Mouse (Mus musculus): Measurements from ENCODE around the gene Olfr1412. TPM values are rescaled to one million over a fixed set of nuclear protein-coding genes. Genes with fewer than 3 reads are reported as not detected.

Olfr1412 gene
- polyA plus RNA-seq, 1 experiment = not detected

DNA sequence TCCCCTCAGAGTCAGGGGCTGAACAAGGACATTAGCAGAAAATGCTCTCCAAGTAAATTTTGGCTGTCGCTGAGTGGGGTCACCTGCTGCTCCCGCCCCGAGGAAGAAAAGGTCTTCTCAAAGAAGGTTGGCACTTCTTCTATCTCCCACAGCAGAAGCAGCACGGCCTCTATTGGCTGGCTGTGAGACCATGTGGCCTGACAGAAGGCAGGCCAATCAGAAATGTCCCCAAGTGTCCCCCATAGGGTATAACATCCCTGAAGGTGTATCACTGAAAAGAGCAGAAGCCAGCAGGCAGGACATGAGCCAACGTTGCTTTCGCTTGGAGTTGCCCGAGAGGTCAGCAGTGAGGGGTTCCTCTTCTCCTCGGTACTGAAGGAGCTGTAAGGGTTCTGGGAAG, 50.4 kb downstream of the Olfr1412 start:
- no peak for DNase-seq (ENCODE audit: low read depth in 1 of 2, low spot score in 2 of 2)
- H3K27ac ChIP-seq (ENCODE audit: insufficient read depth, low read length) = no peak overlapping the region
- TF ChIP-seq CTCF (IDR thresholded peaks at IDR 0.05; ENCODE audit: extremely low read depth, insufficient read depth, insufficient read length, insufficient replicate concordance) = no peak
- no peak for TF ChIP-seq POLR2A (IDR thresholded peaks at IDR 0.05; ENCODE audit: low read depth, low read length)
- H3K27me3 ChIP-seq (ENCODE audit: control insufficient read depth, insufficient read depth, low read length) = no peaks in the 10 kb centered on the region
- no peak overlapping the region for H3K4me3 ChIP-seq (ENCODE audit: extremely low read depth, insufficient read depth, insufficient read length)
- H3K4me1 ChIP-seq (ENCODE audit: control insufficient read depth, insufficient read depth, insufficient read length) = peaks cover 10% of the 10 kb centered on the region; the same call in 1 of the 2 replicates
- 82% methylated on average over 8 of the region's 8 CpGs for WGBS
- peaks cover 20% of the 10 kb centered on the region for H3K36me3 ChIP-seq (ENCODE audit: control insufficient read depth, insufficient read depth, low read length)

DNA sequence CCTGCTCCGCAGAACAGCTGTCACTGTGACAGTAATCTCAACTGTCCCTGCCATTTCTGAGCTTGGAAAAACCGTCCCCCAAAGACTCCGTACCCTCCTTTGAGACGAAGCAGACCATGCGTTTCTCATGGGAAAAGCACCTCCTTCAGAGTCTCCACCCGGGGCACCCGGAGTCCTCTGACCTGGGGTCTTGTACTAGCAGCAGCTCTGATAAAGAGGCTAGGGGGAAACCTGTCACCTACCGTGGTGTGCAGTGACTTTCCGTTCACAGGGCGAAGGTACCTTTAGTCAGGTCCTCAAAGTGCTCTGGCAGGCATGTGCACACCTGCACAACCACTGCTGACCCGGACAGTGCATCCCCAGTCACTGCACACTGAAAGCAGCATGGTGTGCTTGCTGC, 51.1 kb downstream of the Olfr1412 start:
- Histone ChIP-seq H3K27me3 (ENCODE audit: control insufficient read depth, insufficient read depth, low read length) (no peaks in the 10 kb centered on the region), H3K4me1 (ENCODE audit: control insufficient read depth, insufficient read depth, insufficient read length) (peaks cover 12% of the 10 kb centered on the region; the same call in 1 of the 2 replicates), H3K27ac (ENCODE audit: insufficient read depth, low read length) (no peak overlapping the region), H3K36me3 (ENCODE audit: control insufficient read depth, insufficient read depth, low read length) (peaks cover 20% of the 10 kb centered on the region), H3K4me3 (ENCODE audit: extremely low read depth, insufficient read depth, insufficient read length) (no peak overlapping the region)
- WGBS = 96% methylated on average over 11 of the region's 11 CpGs
- DNase-seq (ENCODE audit: low read depth in 1 of 2, low spot score in 2 of 2) = no peak
- TF ChIP-seq POLR2A (IDR thresholded peaks at IDR 0.05; ENCODE audit: low read depth, low read length) (no peak), CTCF (IDR thresholded peaks at IDR 0.05; ENCODE audit: extremely low read depth, insufficient read depth, insufficient read length, insufficient replicate concordance) (no peak)

DNA sequence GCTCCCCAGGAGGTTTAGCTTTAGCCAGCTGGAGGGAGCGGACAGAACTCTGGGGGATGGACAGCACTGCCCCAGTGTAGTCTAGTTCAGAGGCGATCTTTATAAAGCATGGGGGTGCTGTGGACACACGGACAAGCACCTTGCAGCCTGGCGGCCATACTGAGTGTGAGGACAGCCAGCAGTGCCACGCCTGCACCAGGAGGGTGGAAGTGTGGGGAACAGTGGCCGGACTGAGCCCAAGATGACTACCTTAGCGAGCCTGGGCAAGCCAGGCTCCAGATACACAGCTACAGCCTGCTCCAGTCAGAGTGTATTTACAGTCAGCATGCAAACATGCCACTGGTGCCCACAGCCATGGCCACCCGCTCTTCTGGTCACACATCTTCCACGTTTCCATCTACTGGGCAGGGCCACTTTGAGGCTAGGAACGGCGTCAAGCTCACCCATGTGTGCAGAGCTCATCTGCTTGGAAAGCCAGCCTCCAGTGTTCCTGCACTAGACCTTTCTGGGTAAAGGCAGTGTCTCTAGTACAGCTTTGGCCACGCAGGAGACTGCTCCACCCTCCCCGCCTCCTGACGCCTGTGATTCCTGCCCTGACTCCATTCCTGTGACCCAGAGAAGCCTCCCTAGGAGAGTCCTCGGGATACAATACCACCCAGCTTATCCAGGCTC, 52.1 kb downstream of the Olfr1412 start:
- no peaks in the 10 kb centered on the region for H3K27me3 ChIP-seq (ENCODE audit: control insufficient read depth, insufficient read depth, low read length)
- no peak for TF ChIP-seq POLR2A (IDR thresholded peaks at IDR 0.05; ENCODE audit: low read depth, low read length)
- H3K27ac ChIP-seq (ENCODE audit: insufficient read depth, low read length) = no peak overlapping the region
- no peak overlapping the region for H3K4me3 ChIP-seq (ENCODE audit: extremely low read depth, insufficient read depth, insufficient read length)
- peaks cover 20% of the 10 kb centered on the region for H3K36me3 ChIP-seq (ENCODE audit: control insufficient read depth, insufficient read depth, low read length)
- no peak for DNase-seq (ENCODE audit: low read depth in 1 of 2, low spot score in 2 of 2)
- peaks cover 12% of the 10 kb centered on the region; the same call in 1 of the 2 replicates for H3K4me1 ChIP-seq (ENCODE audit: control insufficient read depth, insufficient read depth, insufficient read length)
- WGBS = 93% methylated on average over 15 of the region's 15 CpGs

DNA sequence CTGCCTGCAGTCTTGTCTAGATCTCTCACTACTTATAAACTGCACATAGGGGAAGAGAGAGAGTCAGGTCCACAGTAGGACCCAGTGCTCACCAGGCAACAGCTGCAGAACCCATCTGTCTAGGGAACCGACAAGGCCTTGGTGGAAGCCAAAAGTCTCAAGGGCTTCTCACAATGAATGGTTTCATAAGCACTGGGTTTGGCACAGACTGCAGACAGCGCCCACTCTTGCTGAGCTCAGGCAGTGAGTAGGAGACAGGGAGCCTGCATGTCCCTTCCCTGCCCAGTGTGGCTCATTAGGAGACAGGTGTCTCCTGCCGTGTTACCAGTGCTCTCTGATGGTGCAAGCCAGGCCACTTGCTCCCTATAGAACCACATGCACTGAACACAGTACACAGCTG, 52.6 kb downstream of the Olfr1412 start:
- 90% methylated on average over 3 of the region's 3 CpGs for WGBS
- H3K36me3 ChIP-seq (ENCODE audit: control insufficient read depth, insufficient read depth, low read length) = peaks cover 20% of the 10 kb centered on the region

DNA sequence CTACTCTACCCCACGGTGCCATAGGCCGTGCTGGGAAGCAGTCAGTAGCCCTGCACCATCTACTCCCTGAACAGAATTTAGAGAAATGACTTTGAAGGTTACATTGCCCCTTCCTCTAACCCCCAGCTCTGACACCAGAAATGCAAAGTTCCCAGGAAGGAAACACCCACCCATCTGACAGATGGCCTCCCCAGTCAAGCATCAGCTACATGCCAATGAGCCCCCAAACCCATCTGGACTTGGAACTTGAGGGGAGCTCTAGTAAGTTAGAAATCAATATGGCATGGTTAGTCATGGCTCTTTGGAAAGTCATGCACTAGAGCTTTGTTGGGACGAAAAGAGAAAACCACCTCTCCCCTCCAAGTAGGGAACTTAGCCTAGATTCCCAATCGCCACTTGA, 53.2 kb downstream of the Olfr1412 start:
- 95% methylated on average over 4 of the region's 4 CpGs for WGBS

More for the DNA sequence above, 52.6 kb downstream of the Olfr1412 start:
- Histone ChIP-seq H3K4me1 (ENCODE audit: control insufficient read depth, insufficient read depth, insufficient read length) (peaks cover 12% of the 10 kb centered on the region; the same call in 1 of the 2 replicates), H3K27me3 (ENCODE audit: control insufficient read depth, insufficient read depth, low read length) (no peaks in the 10 kb centered on the region), H3K4me3 (ENCODE audit: extremely low read depth, insufficient read depth, insufficient read length) (no peak overlapping the region), H3K27ac (ENCODE audit: insufficient read depth, low read length) (no peak overlapping the region)
- no peak for DNase-seq (ENCODE audit: low read depth in 1 of 2, low spot score in 2 of 2)
- no peak for TF ChIP-seq POLR2A (IDR thresholded peaks at IDR 0.05; ENCODE audit: low read depth, low read length)
- TF ChIP-seq CTCF (IDR thresholded peaks at IDR 0.05; ENCODE audit: extremely low read depth, insufficient read depth, insufficient read length, insufficient replicate concordance) = no peak

DNA sequence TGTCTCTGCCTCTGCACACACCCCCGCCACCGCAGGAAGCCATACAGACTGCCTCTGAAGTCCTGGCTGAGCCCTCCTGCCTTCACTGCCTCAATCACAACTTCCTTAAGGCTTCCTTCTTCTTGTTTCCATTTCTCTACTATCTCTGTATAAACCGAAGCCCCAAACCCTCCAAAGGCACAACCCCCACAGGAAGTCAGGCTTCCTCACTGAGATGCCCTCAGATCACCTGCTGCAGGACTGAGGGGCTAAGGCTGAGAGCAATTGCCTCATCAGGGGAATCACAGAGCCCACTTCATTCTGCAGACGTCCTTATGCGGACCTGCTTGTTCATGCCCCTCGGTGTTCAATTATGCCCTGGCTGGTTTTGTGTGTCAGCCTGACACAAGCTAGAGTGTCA, 54.8 kb downstream of the Olfr1412 start:
- H3K36me3 ChIP-seq (ENCODE audit: control insufficient read depth, insufficient read depth, low read length) = peaks cover 20% of the 10 kb centered on the region
- no peak for DNase-seq (ENCODE audit: low read depth in 1 of 2, low spot score in 2 of 2)
- 30% methylated on average over 6 of the region's 6 CpGs for WGBS
- H3K4me3 ChIP-seq (ENCODE audit: extremely low read depth, insufficient read depth, insufficient read length) = no peak overlapping the region
- H3K4me1 ChIP-seq (ENCODE audit: control insufficient read depth, insufficient read depth, insufficient read length) = peaks cover 12% of the 10 kb centered on the region; the same call in 1 of the 2 replicates
- TF ChIP-seq POLR2A (IDR thresholded peaks at IDR 0.05; ENCODE audit: low read depth, low read length) (no peak), CTCF (IDR thresholded peaks at IDR 0.05; ENCODE audit: extremely low read depth, insufficient read depth, insufficient read length, insufficient replicate concordance) (no peak)
- H3K27me3 ChIP-seq (ENCODE audit: control insufficient read depth, insufficient read depth, low read length) = no peaks in the 10 kb centered on the region
- H3K27ac ChIP-seq (ENCODE audit: insufficient read depth, low read length) = no peak overlapping the region

More for the DNA sequence above, 53.2 kb downstream of the Olfr1412 start:
- DNase-seq (ENCODE audit: low read depth in 1 of 2, low spot score in 2 of 2) = no peak
- Histone ChIP-seq H3K4me3 (ENCODE audit: extremely low read depth, insufficient read depth, insufficient read length) (no peak overlapping the region), H3K36me3 (ENCODE audit: control insufficient read depth, insufficient read depth, low read length) (peaks cover 20% of the 10 kb centered on the region), H3K27me3 (ENCODE audit: control insufficient read depth, insufficient read depth, low read length) (no peaks in the 10 kb centered on the region), H3K27ac (ENCODE audit: insufficient read depth, low read length) (no peak overlapping the region), H3K4me1 (ENCODE audit: control insufficient read depth, insufficient read depth, insufficient read length) (peaks cover 12% of the 10 kb centered on the region; the same call in 1 of the 2 replicates)
- TF ChIP-seq POLR2A (IDR thresholded peaks at IDR 0.05; ENCODE audit: low read depth, low read length) (no peak), CTCF (IDR thresholded peaks at IDR 0.05; ENCODE audit: extremely low read depth, insufficient read depth, insufficient read length, insufficient replicate concordance) (no peak)

Other genes starting within 250 kb of the Olfr1412 start
- 31.8 and 35.8 TPM in 2 replicates for gene Ndufa10, start 111.9 kb upstream of the Olfr1412 start, polyA plus RNA-seq (2012; rRNA removed)
- not detected in 2 replicates for gene Olfr1416, start 100.7 kb upstream of the Olfr1412 start, polyA plus RNA-seq (2012; rRNA removed)
- gene Olfr1415, start 89.7 kb upstream of the Olfr1412 start, polyA plus RNA-seq (2012; rRNA removed) = not detected in 2 replicates
- gene Olfr1414, start 67.1 kb upstream of the Olfr1412 start, polyA plus RNA-seq (2012; rRNA removed) = not detected in 2 replicates
- gene Olfr1413, start 14.5 kb upstream of the Olfr1412 start, polyA plus RNA-seq (2012; rRNA removed) = not detected in 2 replicates
- not detected in 2 replicates for gene Olfr1411, start 8.6 kb downstream of the Olfr1412 start, polyA plus RNA-seq (2012; rRNA removed)
- gene Olfr1410, start 20.0 kb downstream of the Olfr1412 start, polyA plus RNA-seq (2012; rRNA removed) = not detected in 2 replicates
- gene Olfr12, start 32.0 kb downstream of the Olfr1412 start, polyA plus RNA-seq (2012; rRNA removed) = not detected in 2 replicates
- gene Cops9, start 56.2 kb downstream of the Olfr1412 start, polyA plus RNA-seq (2012; rRNA removed) = 45.7 and 49.3 TPM in 2 replicates
- 0.41 and 0.58 TPM in 2 replicates for gene Otos, start 63.1 kb downstream of the Olfr1412 start, polyA plus RNA-seq (2012; rRNA removed)
- gene Gpc1, start 245.9 kb downstream of the Olfr1412 start, polyA plus RNA-seq (2012; rRNA removed) = 11.1 and 11.2 TPM in 2 replicates